8 mouse cellular contexts compared by ENCODE assay signal in genomic region chr5:107268121-107269005, GRCm38 (mm10). TPM values are rescaled to one million over a fixed set of nuclear protein-coding genes. Genes with fewer than 3 reads are reported as not detected.
DNase-seq lines count a peak whose midpoint lies in the region; ATAC-seq lines count a peak whose summit lies in the region.

No protein-coding gene starts in this region.

- H3K9me3 ChIP-seq in heart, embryonic 12.5 days (replicated peaks): no peaks in the 10 kb centered on the region
- no peaks in the 10 kb centered on the region for H3K9me3 ChIP-seq in limb, embryonic 11.5 days (ENCODE audit: control insufficient read depth, low read length)

- no peak for ATAC-seq in heart, embryonic 12.5 days (ENCODE audit: insufficient number of reproducible peaks, low FRiP score)
- ATAC-seq in limb, embryonic 11.5 days (ENCODE audit: insufficient number of reproducible peaks, low FRiP score, low TSS enrichment, low read depth): peak; percentile 50; the same call in 1 of the 2 replicates
- ATAC-seq in erythroid progenitor cell, adult 5-6 weeks (replicated peaks; ENCODE audit: low FRiP score, poor library complexity, severe bottlenecking): no peak

- H3K36me3 ChIP-seq in heart, embryonic 12.5 days: peaks cover 19% of the 10 kb centered on the region; the same call in 1 of the 2 replicates
- no peaks in the 10 kb centered on the region for H3K36me3 ChIP-seq in limb, embryonic 11.5 days (ENCODE audit: control insufficient read depth, insufficient read depth, low read length)

- intact Hi-C loops in heart, postnatal 36 days (cut with DNase I): no loop called here

- H3K27me3 ChIP-seq in heart, embryonic 12.5 days (replicated peaks): no peaks in the 10 kb centered on the region
- H3K27me3 ChIP-seq in limb, embryonic 11.5 days (ENCODE audit: control insufficient read depth, insufficient read depth, low read length): no peaks in the 10 kb centered on the region

- peak overlapping the region; percentile 55 for H3K4me2 ChIP-seq in heart, embryonic 12.5 days
- H3K4me2 ChIP-seq in limb, embryonic 11.5 days (ENCODE audit: low read depth, severe bottlenecking): peak overlapping the region; percentile 10; the same call in 1 of the 2 replicates

- peaks cover 53% of the 10 kb centered on the region for H3K4me1 ChIP-seq in heart, embryonic 12.5 days (replicated peaks)
- H3K4me1 ChIP-seq in limb, embryonic 11.5 days (ENCODE audit: control insufficient read depth, insufficient read depth, low read length): peaks cover 24% of the 10 kb centered on the region

- WGBS in heart, embryonic 12.5 days: 52% methylated on average over 16 of the region's 16 CpGs
- 29% methylated on average over 16 of the region's 16 CpGs for WGBS in limb, embryonic 11.5 days

- H3K9ac ChIP-seq in heart, embryonic 12.5 days: 0 out of 2 replicates have a peak overlapping the region, but pooled peaks have one; percentile 11
- H3K9ac ChIP-seq in limb, embryonic 11.5 days (ENCODE audit: low read length): no peak overlapping the region

- DNase-seq in heart, adult 11 months: peak; percentile 94
- no peak for DNase-seq in heart, postnatal 36 days
- DNase-seq in NIH3T3 (ENCODE audit: low read depth): peak; percentile 51
- DNase-seq in limb, embryonic 11.5 days (ENCODE audit: low spot score): peak; percentile 68
- no peak for DNase-seq in ovary, postnatal 10 days (ENCODE audit: low spot score)
- no peak for DNase-seq in layer of hippocampus, postnatal 25 days (ENCODE audit: extremely low spot score in 1 of 2, low spot score in 1 of 2)

- peak overlapping the region; percentile 12 for H3K27ac ChIP-seq in heart, embryonic 12.5 days (ENCODE audit: poor library complexity, severe bottlenecking)
- peak overlapping the region; percentile 38 for H3K27ac ChIP-seq in limb, embryonic 11.5 days (replicated peaks; ENCODE audit: low read depth, low read length)

- H3K4me3 ChIP-seq in heart, embryonic 12.5 days: no peak overlapping the region
- no peak overlapping the region for H3K4me3 ChIP-seq in limb, embryonic 11.5 days (ENCODE audit: low read depth, low read length)

RNA-seq across cellular contexts. Expression of gene Tgfbr3, which starts 21.1 kb away (rescaled TPM):
- 10 to 100 TPM; 53.5 to 54.2 TPM for total RNA-seq in heart, postnatal 36 days (2021)
- polyA plus RNA-seq in heart, embryonic 12.5 days (2016; fragmentation: Nextera tagmentation; extraction: Ambion mirVana): 38.1 and 38.2 TPM in 2 replicates
- 11.2 and 12.4 TPM in 2 replicates for polyA plus RNA-seq in limb, embryonic 11.5 days (2014; fragmentation: Nextera tagmentation; extraction: Ambion mirVana)
- 1.8 and 5.4 TPM in 2 replicates for total RNA-seq in erythroid progenitor cell, adult 5-6 weeks (2015; ENCODE audit: low replicate concordance)
- total RNA-seq in erythroid progenitor cell, adult 5-6 weeks (2017; ENCODE audit: low replicate concordance): 1.0 and 4.7 TPM in 2 replicates
- total RNA-seq in layer of hippocampus, postnatal 25 days (2021): 10 to 100 TPM; 13.3 to 16.3 TPM

Comparison
In these comparisons a context has a peak if more than half of its experiments do, and no peak if none do; other contexts are left out.
1. DNase-seq: peak in heart, adult 11 months (single experiment), NIH3T3 (single experiment) and limb, embryonic 11.5 days (single experiment); none in heart, postnatal 36 days (0 of 2), ovary, postnatal 10 days (single experiment) and layer of hippocampus, postnatal 25 days (0 of 2).